Mouse (Mus musculus): Measurements from ENCODE around the gene Hsd11b1. TPM values are rescaled to one million over a fixed set of nuclear protein-coding genes. Genes with fewer than 3 reads are reported as not detected.
A peak's percentile ranks its signal among the peaks of the same experiment; 100 is the strongest.

Hsd11b1 gene
- total RNA-seq, 2 experiments from 2014 or later = 17.4 to 18.1 TPM

- TF ChIP-seq CTCF (IDR thresholded peaks at IDR 0.05) = no peak
- no peak overlapping the region for H3K27ac ChIP-seq
- no peak for DNase-seq (ENCODE audit: extremely low spot score in 1 of 2, low spot score in 2 of 2)
- intact Hi-C loops (cut with DNase I) = no loop called here
- no peak overlapping the region for H3K4me3 ChIP-seq
Observed at GRCm38 (mm10) chr1:193194416-193195140, 69.3 kb downstream of the Hsd11b1 start.

- no peak for DNase-seq (ENCODE audit: extremely low spot score in 1 of 2, low spot score in 2 of 2)
- no peak for TF ChIP-seq CTCF (IDR thresholded peaks at IDR 0.05)
- Histone ChIP-seq H3K27ac (no peak overlapping the region), H3K4me3 (no peak overlapping the region)
- intact Hi-C loops (cut with DNase I) = no loop called here
Observed at GRCm38 (mm10) chr1:193191675-193192283, 72.1 kb downstream of the Hsd11b1 start.

- Histone ChIP-seq H3K27ac (peak overlapping the region; percentile 69), H3K4me3 (no peak overlapping the region)
- no peak for TF ChIP-seq CTCF (IDR thresholded peaks at IDR 0.05)
- no peak for DNase-seq (ENCODE audit: extremely low spot score in 1 of 2, low spot score in 2 of 2)
- intact Hi-C loops (cut with DNase I) = no loop called here
Observed at GRCm38 (mm10) chr1:193189771-193190170, 74.1 kb downstream of the Hsd11b1 start.

- no peak for TF ChIP-seq CTCF (IDR thresholded peaks at IDR 0.05)
- peak overlapping the region; percentile 69 for H3K27ac ChIP-seq
- DNase-seq (ENCODE audit: extremely low spot score in 1 of 2, low spot score in 2 of 2) = peak in 1 of 2 experiments; percentile 16
- H3K4me3 ChIP-seq = no peak overlapping the region
- intact Hi-C loops (cut with DNase I) = no loop called here
Observed at GRCm38 (mm10) chr1:193189151-193189621, 74.7 kb downstream of the Hsd11b1 start.

- no peak for DNase-seq (ENCODE audit: extremely low spot score in 1 of 2, low spot score in 2 of 2)
- intact Hi-C loops (cut with DNase I) = no loop called here
- no peak overlapping the region for H3K27ac ChIP-seq
- TF ChIP-seq CTCF (IDR thresholded peaks at IDR 0.05) = no peak
- no peak overlapping the region for H3K4me3 ChIP-seq
Observed at GRCm38 (mm10) chr1:193188257-193188656, 75.6 kb downstream of the Hsd11b1 start.

- intact Hi-C loops (cut with DNase I) = no loop called here
- no peak overlapping the region for H3K4me3 ChIP-seq
- H3K27ac ChIP-seq = no peak overlapping the region
- DNase-seq (ENCODE audit: extremely low spot score in 1 of 2, low spot score in 2 of 2) = no peak
- no peak for TF ChIP-seq CTCF (IDR thresholded peaks at IDR 0.05)
Observed at GRCm38 (mm10) chr1:193181104-193181503, 82.8 kb downstream of the Hsd11b1 start.

GRCm38 (mm10) chr1:193174143-193174733 lies 89.6 kb downstream of the Hsd11b1 start:
- H3K27ac ChIP-seq = peak overlapping the region; percentile 92
- intact Hi-C loops (cut with DNase I) = no loop called here
- no peak for TF ChIP-seq CTCF (IDR thresholded peaks at IDR 0.05)

GRCm38 (mm10) chr1:193173810-193174129 lies 90.1 kb downstream of the Hsd11b1 start:
- intact Hi-C loops (cut with DNase I) = loop anchor here (1.0 kb wide), 1 partner anchor 43 kb away; the partner anchor contains the start of gene Diexf
- Histone ChIP-seq H3K4me3 (peak overlapping the region; percentile 90), H3K27ac (peak overlapping the region; percentile 92)
- no peak for DNase-seq (ENCODE audit: extremely low spot score in 1 of 2, low spot score in 2 of 2)
- TF ChIP-seq CTCF (IDR thresholded peaks at IDR 0.05) = no peak

More at GRCm38 (mm10) chr1:193174143-193174733, 89.6 kb downstream of the Hsd11b1 start:
- no peak for DNase-seq (ENCODE audit: extremely low spot score in 1 of 2, low spot score in 2 of 2)
- no peak overlapping the region for H3K4me3 ChIP-seq

GRCm38 (mm10) chr1:193172991-193173809 lies 90.7 kb downstream of the Hsd11b1 start:
- peak overlapping the region; percentile 92 for H3K27ac ChIP-seq
- intact Hi-C loops (cut with DNase I) = loop anchor here (1.0 kb wide), 1 partner anchor 43 kb away; the partner anchor contains the start of gene Diexf
- H3K4me3 ChIP-seq = peak overlapping the region; percentile 90
- peak; percentile 92 to 94 for DNase-seq (ENCODE audit: extremely low spot score in 1 of 2, low spot score in 2 of 2)
- no peak; the same call in 1 of the 2 replicates for TF ChIP-seq CTCF (IDR thresholded peaks at IDR 0.05)

Other genes starting within 250 kb of the Hsd11b1 start
- 10 to 100 TPM; 27.5 to 28.2 TPM for gene Syt14, start 228.3 kb downstream of the Hsd11b1 start, total RNA-seq (2021)
- gene Diexf, start 133.8 kb downstream of the Hsd11b1 start, total RNA-seq (2021) = 10 to 100 TPM; 20.9 to 25.5 TPM
- 1 to 10 TPM in 1 of 2 experiments, under 1 TPM in 1; 0.68 to 1.1 TPM for gene Irf6, start 111.0 kb downstream of the Hsd11b1 start, total RNA-seq (2021)
- gene A130010J15Rik, start 96.0 kb downstream of the Hsd11b1 start, total RNA-seq (2021) = 1 to 10 TPM; 3.4 to 3.5 TPM
- 1 to 10 TPM; 1.2 to 1.8 TPM for gene Traf3ip3, start 62.4 kb downstream of the Hsd11b1 start, total RNA-seq (2021)
- gene Lamb3, start 56.4 kb downstream of the Hsd11b1 start, total RNA-seq (2021) = 1 to 10 TPM in 1 of 2 experiments, under 1 TPM in 1; 0.97 to 1.1 TPM
- gene G0s2, start 9.1 kb upstream of the Hsd11b1 start, total RNA-seq (2021) = 1 to 10 TPM; 6.0 to 7.3 TPM
- 10 to 100 TPM; 41.7 to 47.6 TPM for gene Camk1g, start 106.2 kb upstream of the Hsd11b1 start, total RNA-seq (2021)